Mouse (Mus musculus): Measurements from ENCODE around the gene Usp31.

The Usp31 gene

GRCm38 (mm10) chr7:121596401-121596800 lies 110.7 kb downstream of the Usp31 start:
- no peak for TF ChIP-seq GATA4 (IDR thresholded peaks at IDR 0.05; ENCODE audit: insufficient replicate concordance, low read length)

GRCm38 (mm10) chr7:121595496-121595895 lies 111.6 kb downstream of the Usp31 start:
- TF ChIP-seq GATA4 (IDR thresholded peaks at IDR 0.05; ENCODE audit: insufficient replicate concordance, low read length), result no peak

GRCm38 (mm10) chr7:121595085-121595484 lies 112.0 kb downstream of the Usp31 start:
- TF ChIP-seq GATA4 (IDR thresholded peaks at IDR 0.05; ENCODE audit: insufficient replicate concordance, low read length), result no peak

- no peak for TF ChIP-seq GATA4 (IDR thresholded peaks at IDR 0.05; ENCODE audit: insufficient replicate concordance, low read length)
Measured at GRCm38 (mm10) chr7:121594623-121595022, 112.4 kb downstream of the Usp31 start.

Measured in liver, adult (tissue).